Mouse (Mus musculus) liver, postnatal 0 days (tissue): ENCODE measurements around the gene Kcna2. TPM values are rescaled to one million over a fixed set of nuclear protein-coding genes. Genes with fewer than 3 reads are reported as not detected.
A peak's percentile ranks its signal among the peaks of the same experiment; 100 is the strongest.

Experiments
- ATAC-seq: fragments of 200-750 bp; cut with Nextera tagmentation; 2 replicates; pipeline ENCODE4 v1.8.0; 2017; ENCODE audit warnings: mild to moderate bottlenecking, moderate library complexity
- DNase-seq: peaks from one replicate; pipeline ENCODE4 v3.0.0-alpha.2; 2016
- H3K27ac ChIP-seq: fragments of 300-500 bp; sonication (generic); 2 replicates; pipeline ENCODE4 v1.5.1; 2014; ENCODE audit warnings: antibody characterized with exemption, moderate library complexity, mild to moderate bottlenecking, low read depth
- H3K27me3 ChIP-seq: fragments of 300-500 bp; sonication (generic); 2 replicates; pipeline ENCODE4 v1.6.1; 2014; ENCODE audit warnings: low read length, control low read depth, mixed read lengths; ENCODE audit not compliant: insufficient read depth
- H3K36me3 ChIP-seq: fragments of 300-500 bp; sonication (generic); replicated peaks from 2 replicates; pipeline ENCODE4 v1.6.1; 2014; ENCODE audit warnings: mild to moderate bottlenecking, control low read depth, low read length, moderate library complexity, mixed read lengths; ENCODE audit not compliant: insufficient read depth
- H3K4me1 ChIP-seq: fragments of 300-500 bp; sonication (generic); 2 replicates; pipeline ENCODE4 v1.6.1; 2014; ENCODE audit warnings: antibody characterized with exemption, mild to moderate bottlenecking, control low read depth; ENCODE audit not compliant: insufficient read depth
- H3K4me2 ChIP-seq: fragments of 300-500 bp; sonication (generic); 2 replicates; pipeline ENCODE4 v1.6.1; 2014; ENCODE audit warnings: low read depth, mild to moderate bottlenecking, low read length, moderate library complexity, mixed read lengths
- H3K4me3 ChIP-seq: fragments of 300-500 bp; sonication (generic); 2 replicates; pipeline ENCODE4 v1.5.1; 2014; ENCODE audit warnings: low read depth, low read length
- H3K9ac ChIP-seq: fragments of 300-500 bp; sonication (generic); replicated peaks from 2 replicates; pipeline ENCODE4 v1.6.1; 2014; ENCODE audit warnings: mild to moderate bottlenecking, moderate library complexity
- H3K9me3 ChIP-seq: fragments of 300-500 bp; sonication (generic); 2 replicates; pipeline ENCODE4 v1.6.1; 2016; ENCODE audit warnings: mild to moderate bottlenecking, control low read depth, low read length, mixed read lengths
- CTCF ChIP-seq: sonication (generic); IDR thresholded peaks from 2 replicates; pipeline ENCODE4 v1.5.1; 2016; ENCODE audit warnings: antibody characterized with exemption, low read depth
- EP300 ChIP-seq: IDR thresholded peaks from 2 replicates; pipeline ENCODE4 v1.6.1; 2016; ENCODE audit warnings: antibody characterized with exemption, low read depth, mild to moderate bottlenecking
- WGBS: fragments of 180-500 bp; shearing (Covaris S2); extraction: QIAGEN DNeasy Blood & Tissue Kit; methylation state at CpG from one replicate; pipeline ENCODE4 v1.1.7; 2014; ENCODE audit not compliant: insufficient replicate concordance; 5-methylcytosine and 5-hydroxymethylcytosine counted together
- polyA plus RNA-seq: library from polyadenylated mRNA; unstranded; fragments of >200 nt; fragmentation: Nextera tagmentation; extraction: Ambion mirVana; gene quantifications from 2 replicates; pipeline ENCODE4 v1.2.1, GENCODE M21; 2015

Gene Kcna2
- polyA plus RNA-seq: 0.07 and 0.11 TPM in 2 replicates

DNA sequence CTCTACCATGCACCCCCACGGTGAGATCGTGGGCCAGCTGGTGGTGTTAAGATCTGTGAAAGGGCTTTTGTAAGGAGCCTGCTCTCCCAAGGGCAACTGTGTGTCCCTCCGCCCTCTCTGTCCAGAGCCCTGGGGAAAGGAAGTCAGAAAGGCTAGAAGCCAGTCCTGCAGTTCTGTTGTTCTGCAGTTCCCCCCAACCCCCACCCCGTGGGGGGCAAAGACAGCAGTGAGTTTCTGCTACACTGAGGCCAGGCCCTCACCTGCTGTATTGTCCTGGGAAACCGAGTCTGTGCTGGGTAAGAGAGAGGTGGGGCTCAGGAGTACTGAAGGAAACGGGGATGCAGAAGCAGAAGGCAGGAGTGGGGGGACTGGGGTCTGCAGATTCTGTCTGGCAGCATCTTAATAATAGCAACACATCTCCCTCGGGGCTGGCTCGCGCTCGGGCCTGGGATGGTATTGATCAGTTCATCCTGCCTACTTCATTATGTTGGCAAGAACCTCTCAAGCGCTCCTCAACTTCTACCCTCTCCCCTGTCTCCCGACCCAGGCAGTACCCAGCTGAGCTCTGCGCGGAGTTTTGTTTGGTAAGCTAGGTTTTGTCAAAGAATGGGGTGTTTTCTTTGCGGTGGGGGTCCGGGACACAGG, at the start of gene Kcna2:
Gene Kcna2 (plus strand): TSS at position 336 of the 645 bp plus-strand sequence.
- peak within 1 kb of the TSS; percentile 50 for H3K4me2 ChIP-seq
- ATAC-seq: no peak
- WGBS: 7% methylated on average over 16 of the region's 16 CpGs
- no peaks in the 10 kb centered on the region for H3K4me1 ChIP-seq
- peaks cover 43% of the 10 kb centered on the region for H3K27me3 ChIP-seq
- no peak for DNase-seq
- no peak for TF ChIP-seq EP300
- no peak for TF ChIP-seq CTCF
- no peak within 1 kb of the TSS for H3K9ac ChIP-seq
- peak within 1 kb of the TSS; percentile 24; the same call in 1 of the 2 replicates for H3K4me3 ChIP-seq
- H3K9me3 ChIP-seq: no peaks in the 10 kb centered on the region
- no peaks in the 10 kb centered on the region for H3K36me3 ChIP-seq
- no peak within 1 kb of the TSS for H3K27ac ChIP-seq

DNA sequence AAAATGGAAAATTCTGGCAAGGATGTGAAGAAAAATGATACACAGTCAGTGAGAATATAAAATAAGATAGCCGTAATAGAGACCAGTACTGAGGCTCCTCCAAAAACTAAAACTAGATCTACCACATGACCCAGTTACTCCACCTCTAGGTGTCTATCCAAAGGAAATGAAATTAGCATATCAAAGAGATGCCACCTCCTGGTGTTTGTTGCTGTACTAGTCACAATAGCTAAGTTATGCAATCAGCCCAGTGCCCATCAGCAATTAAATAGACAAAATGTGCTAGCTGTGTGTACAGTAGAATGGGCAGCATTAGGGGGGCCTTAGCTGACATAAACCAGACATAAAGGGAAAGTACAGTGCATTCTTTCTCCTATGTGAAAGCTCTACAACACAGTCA, 39.5 kb upstream of the Kcna2 start:
- Histone ChIP-seq H3K27me3 (no peaks in the 10 kb centered on the region), H3K27ac (no peak overlapping the region), H3K4me2 (no peak overlapping the region), H3K4me1 (no peaks in the 10 kb centered on the region), H3K9ac (no peak overlapping the region), H3K4me3 (no peak overlapping the region), H3K36me3 (no peaks in the 10 kb centered on the region), H3K9me3 (no peaks in the 10 kb centered on the region)
- TF ChIP-seq EP300: no peak
- TF ChIP-seq CTCF: no peak
- DNase-seq: no peak
- WGBS: 78% methylated on average over 1 of the region's 1 CpGs
- ATAC-seq: no peak

DNA sequence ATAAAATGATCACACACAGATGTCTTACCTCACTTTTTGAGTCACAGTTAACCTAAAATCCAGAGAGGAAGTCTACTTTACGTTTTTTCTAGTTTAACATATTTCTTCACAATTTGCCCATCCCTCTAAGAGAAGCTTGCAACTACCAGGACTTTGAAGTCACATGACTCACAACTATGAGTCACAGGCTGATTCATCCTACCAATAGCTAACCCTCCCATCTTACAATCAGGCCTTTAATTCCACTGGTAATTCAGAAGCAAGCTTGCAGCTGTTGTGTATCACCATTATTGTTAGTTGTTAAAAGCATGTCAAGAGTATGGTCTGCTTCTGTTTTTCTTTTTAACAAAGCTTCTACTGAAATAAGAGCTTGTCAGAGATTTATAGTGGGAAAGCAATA, 38.2 kb upstream of the Kcna2 start:
- DNase-seq: no peak
- H3K27ac ChIP-seq: no peak overlapping the region
- no peak for TF ChIP-seq CTCF
- TF ChIP-seq EP300: no peak
- H3K27me3 ChIP-seq: no peaks in the 10 kb centered on the region
- no peak overlapping the region for H3K4me3 ChIP-seq
- no peak overlapping the region for H3K4me2 ChIP-seq
- WGBS: 40% methylated on average over 1 of the region's 1 CpGs
- H3K4me1 ChIP-seq: no peaks in the 10 kb centered on the region
- no peak for ATAC-seq
- H3K9me3 ChIP-seq: no peaks in the 10 kb centered on the region
- no peak overlapping the region for H3K9ac ChIP-seq
- H3K36me3 ChIP-seq: no peaks in the 10 kb centered on the region

DNA sequence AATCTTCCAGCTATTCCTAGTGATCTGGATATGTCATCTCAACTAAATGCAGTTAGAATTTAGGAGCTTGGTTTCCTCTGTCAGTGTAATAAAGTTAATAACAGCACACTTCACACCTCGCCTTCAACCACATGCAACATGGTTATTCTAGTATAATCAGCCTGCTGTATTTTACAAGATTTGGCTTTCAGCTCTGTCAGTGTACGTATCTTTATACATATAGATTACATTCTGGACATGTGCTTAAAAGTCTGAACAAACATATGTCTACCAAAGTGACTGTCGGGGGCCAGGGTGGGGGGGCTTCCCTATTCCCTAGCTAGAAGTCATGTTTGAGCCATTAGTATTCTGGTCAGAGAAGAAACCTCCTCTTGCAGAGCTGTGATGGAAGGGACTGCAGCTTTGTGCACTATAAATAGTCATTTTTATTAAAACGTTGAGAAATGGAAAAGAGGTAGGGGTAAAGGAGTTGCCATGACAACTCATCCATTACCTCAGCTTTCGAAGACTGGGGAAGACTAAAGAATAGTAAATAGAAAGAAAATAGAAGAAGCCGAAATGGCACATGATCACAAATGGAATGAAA, 35.3 kb upstream of the Kcna2 start:
- Histone ChIP-seq H3K9ac (no peak overlapping the region), H3K4me1 (no peaks in the 10 kb centered on the region), H3K4me3 (no peak overlapping the region), H3K27me3 (no peaks in the 10 kb centered on the region), H3K36me3 (no peaks in the 10 kb centered on the region), H3K9me3 (no peaks in the 10 kb centered on the region), H3K27ac (no peak overlapping the region), H3K4me2 (no peak overlapping the region)
- WGBS: 67% methylated on average over 6 of the region's 6 CpGs
- DNase-seq (no peak), ATAC-seq (no peak)
- TF ChIP-seq CTCF (no peak), EP300 (no peak)

DNA sequence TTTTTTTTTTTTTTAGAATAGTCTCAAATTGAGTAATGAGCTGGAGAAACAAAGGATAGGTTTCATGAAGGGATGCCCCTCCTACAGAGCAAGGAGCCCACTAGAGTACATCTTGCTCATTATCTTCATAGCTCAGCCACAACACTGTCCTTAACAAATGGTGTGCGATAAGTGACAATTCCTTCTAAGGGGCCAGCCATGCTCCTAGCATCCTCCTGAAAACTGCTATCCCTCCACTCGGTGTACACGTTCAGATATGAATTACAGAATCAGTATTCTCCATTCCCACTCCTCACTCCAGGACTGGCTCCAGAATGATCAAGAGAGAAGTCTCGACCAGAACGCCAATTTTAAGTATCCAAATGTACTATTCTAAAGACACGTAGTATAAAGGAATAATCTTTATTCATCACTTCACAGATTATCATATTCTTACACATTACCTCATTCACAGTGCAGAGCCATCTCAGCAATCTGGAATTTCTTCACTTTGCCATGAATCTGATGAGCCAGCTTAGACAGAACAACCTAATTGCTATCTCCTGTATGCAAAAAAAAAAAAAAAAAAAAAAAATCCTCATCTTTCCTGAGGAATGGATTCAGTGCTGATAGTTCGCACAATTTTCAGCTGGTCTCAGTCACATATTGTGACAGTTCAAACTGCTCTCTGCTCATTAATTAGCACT, 34.6 kb upstream of the Kcna2 start:
- H3K9me3 ChIP-seq: no peaks in the 10 kb centered on the region
- WGBS: 71% methylated on average over 7 of the region's 7 CpGs
- H3K9ac ChIP-seq: no peak overlapping the region
- no peak overlapping the region for H3K27ac ChIP-seq
- H3K27me3 ChIP-seq: no peaks in the 10 kb centered on the region
- no peak overlapping the region for H3K4me3 ChIP-seq
- H3K36me3 ChIP-seq: no peaks in the 10 kb centered on the region
- no peak overlapping the region for H3K4me2 ChIP-seq
- ATAC-seq: no peak
- no peak for DNase-seq
- H3K4me1 ChIP-seq: no peaks in the 10 kb centered on the region
- no peak for TF ChIP-seq EP300
- no peak for TF ChIP-seq CTCF

- H3K27ac ChIP-seq: no peak overlapping the region
- no peak overlapping the region for H3K4me3 ChIP-seq
- no peak for DNase-seq
- H3K9me3 ChIP-seq: no peaks in the 10 kb centered on the region
- H3K27me3 ChIP-seq: no peaks in the 10 kb centered on the region
- no peaks in the 10 kb centered on the region for H3K36me3 ChIP-seq
- TF ChIP-seq CTCF: no peak
- no peak for TF ChIP-seq EP300
- no peaks in the 10 kb centered on the region for H3K4me1 ChIP-seq
- no peak overlapping the region for H3K4me2 ChIP-seq
- H3K9ac ChIP-seq: no peak overlapping the region
- WGBS: 44% methylated on average over 6 of the region's 6 CpGs
- no peak for ATAC-seq
Observed at GRCm38 (mm10) chr3:107067245-107067644, 33.7 kb upstream of the Kcna2 start.
